ENCODE assay signal across 18 mouse cellular contexts in the genomic region with DNA sequence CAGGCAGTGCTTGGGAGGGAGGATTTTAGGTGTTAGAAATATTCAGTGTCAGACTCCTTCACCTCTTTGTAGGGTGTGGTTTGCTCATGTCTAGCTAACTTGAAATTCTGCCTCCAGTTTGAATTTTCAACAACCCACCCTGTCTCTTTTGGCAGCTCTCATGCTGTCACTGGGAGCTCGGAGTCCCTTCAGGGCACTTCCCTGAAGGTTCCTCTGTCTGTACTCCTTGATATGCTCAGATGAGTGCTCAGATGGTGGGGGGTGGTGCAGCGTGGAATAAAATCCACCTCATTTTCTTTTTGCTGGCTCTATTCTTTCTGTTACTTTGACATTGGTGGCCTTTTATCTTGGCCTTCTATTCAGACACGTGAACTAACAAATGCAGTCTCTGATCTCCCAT.
"Had no signal": no experiment of that assay in that cellular context is flagged by ENCODE, and none has a peak within 500 bp of the region (broad histone marks: within the 10 kb centered on the region; RNA-seq: fewer than 3 reads in every experiment).

No protein-coding gene starts in this region.

- H3K4me1 ChIP-seq: limb, embryonic 12.5 days; limb, embryonic 15.5 days had no signal

- H3K4me3 ChIP-seq: limb, embryonic 12.5 days; limb, embryonic 15.5 days; midbrain, embryonic 12.5 days had no signal

- H3K9ac ChIP-seq: limb, embryonic 12.5 days; limb, embryonic 15.5 days; liver, embryonic 14.5 days; liver, postnatal 0 days; lung, embryonic 14.5 days; midbrain, embryonic 12.5 days had no signal

- H3K9me3 ChIP-seq: limb, embryonic 12.5 days; limb, embryonic 15.5 days; midbrain, embryonic 12.5 days had no signal

- DNase-seq: kidney, adult 18-20 months; kidney, adult 9 months; kidney, postnatal 25 days; left cerebral cortex, postnatal 4 days; liver, postnatal 0 days; lung, embryonic 14.5 days; thymus, adult 18-20 months; thymus, postnatal 36 days had no signal

- H3K27me3 ChIP-seq: limb, embryonic 12.5 days; limb, embryonic 15.5 days; midbrain, embryonic 12.5 days had no signal

- H3K27ac ChIP-seq: kidney, postnatal 0 days; limb, embryonic 12.5 days; limb, embryonic 15.5 days; liver, embryonic 14.5 days; macrophage; midbrain, embryonic 12.5 days; stomach, postnatal 0 days had no signal

- H3K4me2 ChIP-seq: limb, embryonic 12.5 days; limb, embryonic 15.5 days; liver, embryonic 11.5 days; lung, embryonic 14.5 days; midbrain, embryonic 12.5 days had no signal

- ATAC-seq: intestine, embryonic 16.5 days; liver, postnatal 0 days; lung, postnatal 0 days had no signal
